Mouse (Mus musculus) intestine, embryonic 16.5 days (tissue): Measurements from ENCODE around the gene Tespa1. TPM values are rescaled to one million over a fixed set of nuclear protein-coding genes. Genes with fewer than 3 reads are reported as not detected.
"Not testable (repeated sequence)": the region's sequence is repeated elsewhere in the genome, so short reads cannot be mapped to it uniquely, and the experiment has no call there.

Experiments
- ATAC-seq: fragments of 200-750 bp; cut with Nextera tagmentation; 2 replicates; pipeline ENCODE4 v1.8.0; 2017; ENCODE audit warnings: moderate TSS enrichment, moderate library complexity
- H3K27ac ChIP-seq: fragments of 300-500 bp; sonication (generic); 2 replicates; pipeline ENCODE4 v1.5.1; 2014; ENCODE audit warnings: mild to moderate bottlenecking, low read length
- H3K27me3 ChIP-seq: fragments of 300-500 bp; sonication (generic); replicated peaks from 2 replicates; pipeline ENCODE4 v1.6.1; 2014; ENCODE audit warnings: low read length, control low read depth, mixed read lengths; ENCODE audit not compliant: control insufficient read depth, insufficient read depth
- H3K36me3 ChIP-seq: fragments of 300-500 bp; sonication (generic); 2 replicates; pipeline ENCODE4 v1.6.1; 2014; ENCODE audit warnings: low read length, control low read depth; ENCODE audit not compliant: control insufficient read depth, insufficient read depth
- H3K4me1 ChIP-seq: fragments of 300-500 bp; sonication (generic); 2 replicates; pipeline ENCODE4 v1.6.1; 2014; ENCODE audit warnings: low read length, control low read depth, mixed read lengths; ENCODE audit not compliant: control insufficient read depth, insufficient read depth
- H3K4me2 ChIP-seq: fragments of 300-500 bp; sonication (generic); 2 replicates; pipeline ENCODE4 v1.6.1; 2014; ENCODE audit warnings: low read depth, low read length, control low read depth
- H3K4me3 ChIP-seq: fragments of 300-500 bp; sonication (generic); 2 replicates; pipeline ENCODE4 v1.5.1; 2014; ENCODE audit warnings: mild to moderate bottlenecking, low read length
- H3K9ac ChIP-seq: fragments of 300-500 bp; sonication (generic); 2 replicates; pipeline ENCODE4 v1.6.1; 2014; ENCODE audit warnings: low read depth, low read length
- H3K9me3 ChIP-seq: fragments of 300-500 bp; sonication (generic); 2 replicates; pipeline ENCODE4 v1.6.1; 2016; ENCODE audit warnings: low read length, control low read depth; ENCODE audit not compliant: control insufficient read depth
- WGBS: fragments of 180-500 bp; shearing (Covaris S2); extraction: QIAGEN DNeasy Blood & Tissue Kit; methylation state at CpG from one replicate; pipeline ENCODE4 v1.1.7; 2014; 5-methylcytosine and 5-hydroxymethylcytosine counted together
- polyA plus RNA-seq: library from polyadenylated mRNA; unstranded; fragments of >200 nt; fragmentation: Nextera tagmentation; extraction: Ambion mirVana; gene quantifications from 2 replicates; pipeline ENCODE4 v1.2.1, GENCODE M21; 2015

Tespa1 gene
- 0.62 and 0.68 TPM in 2 replicates for polyA plus RNA-seq

GRCm38 (mm10) chr10:130322637-130323036 is at the start of gene Tespa1:
Gene Tespa1, plus strand, starts transcription at chr10:130322870.
- no peak within 1 kb of the TSS for H3K4me2 ChIP-seq
- no peak within 1 kb of the TSS for H3K27ac ChIP-seq
- 72% methylated on average over 5 of the region's 5 CpGs for WGBS
- ATAC-seq, result no peak
- no peak within 1 kb of the TSS for H3K4me3 ChIP-seq
- H3K9me3 ChIP-seq, result no peaks in the 10 kb centered on the region
- no peak within 1 kb of the TSS for H3K9ac ChIP-seq
- no peaks in the 10 kb centered on the region for H3K36me3 ChIP-seq
- H3K4me1 ChIP-seq, result no peaks in the 10 kb centered on the region
- H3K27me3 ChIP-seq, result no peaks in the 10 kb centered on the region

GRCm38 (mm10) chr10:130275759-130276158 is 46.9 kb upstream of the Tespa1 start:
- Histone ChIP-seq H3K36me3 (no peaks in the 10 kb centered on the region), H3K4me2 (no peak overlapping the region), H3K27ac (no peak overlapping the region), H3K9me3 (no peaks in the 10 kb centered on the region), H3K4me3 (no peak overlapping the region), H3K27me3 (no peaks in the 10 kb centered on the region), H3K9ac (no peak overlapping the region), H3K4me1 (no peaks in the 10 kb centered on the region)
- 68% methylated on average over 2 of the region's 2 CpGs for WGBS
- no peak for ATAC-seq

GRCm38 (mm10) chr10:130276496-130276895 is 46.2 kb upstream of the Tespa1 start:
- Histone ChIP-seq H3K27ac (no peak overlapping the region), H3K4me3 (no peak overlapping the region), H3K9me3 (no peaks in the 10 kb centered on the region), H3K4me1 (no peaks in the 10 kb centered on the region), H3K27me3 (no peaks in the 10 kb centered on the region), H3K9ac (no peak overlapping the region), H3K36me3 (no peaks in the 10 kb centered on the region), H3K4me2 (no peak overlapping the region)
- no peak for ATAC-seq
- 86% methylated on average over 2 of the region's 2 CpGs for WGBS

GRCm38 (mm10) chr10:130280066-130280465 is 42.6 kb upstream of the Tespa1 start, which contains the start of gene Neurod4:
Gene Neurod4, minus strand, starts transcription at chr10:130280240.
- H3K9ac ChIP-seq, result no peak within 1 kb of the TSS
- no peaks in the 10 kb centered on the region for H3K27me3 ChIP-seq
- WGBS, result 0% methylated on average over 7 of the region's 7 CpGs
- H3K27ac ChIP-seq, result no peak within 1 kb of the TSS
- no peaks in the 10 kb centered on the region for H3K4me1 ChIP-seq
- peak; percentile 68 for ATAC-seq
- no peaks in the 10 kb centered on the region for H3K36me3 ChIP-seq
- H3K9me3 ChIP-seq, result no peaks in the 10 kb centered on the region
- no peak within 1 kb of the TSS for H3K4me2 ChIP-seq
- no peak within 1 kb of the TSS for H3K4me3 ChIP-seq

GRCm38 (mm10) chr10:130281982-130282449 is 40.7 kb upstream of the Tespa1 start:
- no peak for ATAC-seq
- WGBS, result 19% methylated on average over 1 of the region's 1 CpGs
- no peaks in the 10 kb centered on the region for H3K9me3 ChIP-seq

GRCm38 (mm10) chr10:130287201-130287600 is 35.5 kb upstream of the Tespa1 start:
- Histone ChIP-seq H3K4me3 (no peak overlapping the region), H3K4me1 (no peaks in the 10 kb centered on the region), H3K9me3 (no peaks in the 10 kb centered on the region), H3K36me3 (no peaks in the 10 kb centered on the region), H3K9ac (no peak overlapping the region), H3K27ac (no peak overlapping the region), H3K27me3 (no peaks in the 10 kb centered on the region), H3K4me2 (no peak overlapping the region)
- 60% methylated on average over 1 of the region's 1 CpGs for WGBS
- ATAC-seq, result no peak

More at GRCm38 (mm10) chr10:130281982-130282449, 40.7 kb upstream of the Tespa1 start:
- Histone ChIP-seq H3K9ac (no peak overlapping the region), H3K27ac (no peak overlapping the region), H3K36me3 (no peaks in the 10 kb centered on the region), H3K4me2 (no peak overlapping the region), H3K4me1 (no peaks in the 10 kb centered on the region), H3K27me3 (no peaks in the 10 kb centered on the region), H3K4me3 (no peak overlapping the region)

- no peaks in the 10 kb centered on the region for H3K4me1 ChIP-seq
- no peak overlapping the region for H3K4me2 ChIP-seq
- no peak overlapping the region for H3K9ac ChIP-seq
- H3K4me3 ChIP-seq, result no peak overlapping the region
- no peaks in the 10 kb centered on the region for H3K36me3 ChIP-seq
- WGBS, result 61% methylated on average over 3 of the region's 3 CpGs
- H3K9me3 ChIP-seq, result no peaks in the 10 kb centered on the region
- H3K27me3 ChIP-seq, result no peaks in the 10 kb centered on the region
- no peak for ATAC-seq
- no peak overlapping the region for H3K27ac ChIP-seq
Measured at GRCm38 (mm10) chr10:130288007-130288406, 34.7 kb upstream of the Tespa1 start.

GRCm38 (mm10) chr10:130293741-130294408 is 28.8 kb upstream of the Tespa1 start:
- H3K27ac ChIP-seq, result no peak overlapping the region
- H3K4me3 ChIP-seq, result no peak overlapping the region
- no peaks in the 10 kb centered on the region for H3K9me3 ChIP-seq
- no peak overlapping the region for H3K4me2 ChIP-seq
- H3K27me3 ChIP-seq, result no peaks in the 10 kb centered on the region
- no peaks in the 10 kb centered on the region for H3K36me3 ChIP-seq
- H3K4me1 ChIP-seq, result no peaks in the 10 kb centered on the region
- H3K9ac ChIP-seq, result no peak overlapping the region
- 32% methylated on average over 3 of the region's 3 CpGs for WGBS
- ATAC-seq, result no peak

- H3K4me3 ChIP-seq, H3K36me3 ChIP-seq, H3K4me2 ChIP-seq, H3K27ac ChIP-seq, H3K9me3 ChIP-seq, H3K9ac ChIP-seq, H3K4me1 ChIP-seq, ATAC-seq, H3K27me3 ChIP-seq: not testable (repeated sequence)
- 16% methylated on average over 4 of the region's 4 CpGs for WGBS
Measured at GRCm38 (mm10) chr10:130298748-130299147, 23.9 kb upstream of the Tespa1 start.

- not testable (repeated sequence) for H3K4me3 ChIP-seq, H3K4me2 ChIP-seq, H3K36me3 ChIP-seq, ATAC-seq, H3K27ac ChIP-seq, H3K27me3 ChIP-seq, H3K4me1 ChIP-seq, H3K9ac ChIP-seq, H3K9me3 ChIP-seq
- WGBS, result 73% methylated on average over 3 of the region's 5 CpGs
Measured at GRCm38 (mm10) chr10:130304138-130304537, 18.5 kb upstream of the Tespa1 start.
